Mouse (Mus musculus): ENCODE measurements around the gene Vgll1. TPM values are rescaled to one million over a fixed set of nuclear protein-coding genes. Genes with fewer than 3 reads are reported as not detected.

Gene Vgll1
- total RNA-seq (2017), result not detected in 3 replicates

DNA sequence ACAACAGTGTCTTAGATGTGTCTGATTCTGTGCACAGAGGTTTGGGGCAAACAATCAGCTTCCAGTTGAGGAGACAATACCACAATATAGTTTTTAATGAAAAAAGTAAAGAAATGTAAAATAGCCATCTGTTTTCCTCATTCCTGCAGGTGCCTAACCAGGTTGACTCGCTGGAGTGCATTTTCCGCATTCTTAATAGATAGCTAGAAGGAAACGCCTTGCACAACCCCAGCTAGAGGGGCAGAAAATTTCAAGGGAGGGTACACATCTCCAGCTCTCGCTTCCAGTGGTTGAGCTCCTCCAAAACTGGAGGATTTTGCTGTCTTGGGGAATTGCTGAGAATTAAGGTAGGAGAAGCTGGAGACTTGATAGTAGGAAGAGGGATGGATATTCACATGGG, at the start of gene Vgll1:
TSS of gene Vgll1 (plus strand) at position 301 of the 400 bp plus-strand sequence.
- ATAC-seq (replicated peaks; ENCODE audit: insufficient number of reproducible peaks, low FRiP score, low TSS enrichment, poor library complexity, severe bottlenecking), result no peak

DNA sequence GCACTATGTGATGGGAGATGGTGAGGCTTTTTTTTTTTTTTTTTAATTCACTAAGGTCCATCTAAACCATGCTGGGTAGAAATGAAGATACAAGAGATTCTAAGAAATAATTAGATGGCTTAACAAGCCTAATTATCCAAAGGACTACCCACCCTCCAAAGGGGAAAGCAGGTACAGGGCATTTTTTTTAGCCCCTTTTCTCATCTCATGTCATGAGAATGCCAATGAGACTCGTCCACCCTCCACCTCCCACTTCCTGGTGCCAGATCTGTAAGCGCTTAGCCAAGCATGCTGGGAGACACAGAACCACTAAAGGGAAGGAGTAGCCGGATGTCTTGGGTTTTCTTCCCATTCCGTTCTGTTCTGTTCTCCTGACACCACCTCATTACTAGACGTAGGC, 45.1 kb upstream of the Vgll1 start, which contains the start of gene Brs3:
TSS of gene Brs3 (plus strand) at position 301 of the 400 bp plus-strand sequence.
- no peak for ATAC-seq (replicated peaks; ENCODE audit: insufficient number of reproducible peaks, low FRiP score, low TSS enrichment, poor library complexity, severe bottlenecking)

DNA sequence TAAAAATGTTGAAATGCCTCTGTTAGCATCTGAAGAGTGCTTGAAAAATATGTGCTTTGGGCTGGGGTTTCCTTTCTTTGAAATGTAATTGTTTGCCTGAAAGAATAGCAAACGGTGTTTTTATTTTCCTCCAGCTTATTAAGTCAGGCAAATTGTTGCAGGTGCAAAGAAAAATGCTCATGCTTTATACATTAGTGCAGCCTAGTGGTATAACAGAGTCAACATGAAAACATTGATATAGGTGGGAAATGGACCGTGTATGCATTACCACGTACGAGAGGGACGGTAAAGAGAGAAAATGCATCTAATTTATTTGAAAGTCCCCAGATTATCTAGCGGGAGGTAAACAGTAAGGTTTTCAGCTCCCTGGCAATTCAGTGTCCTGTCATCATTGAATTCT, 44.0 kb upstream of the Vgll1 start:
- no peak for ATAC-seq (replicated peaks; ENCODE audit: insufficient number of reproducible peaks, low FRiP score, low TSS enrichment, poor library complexity, severe bottlenecking)

DNA sequence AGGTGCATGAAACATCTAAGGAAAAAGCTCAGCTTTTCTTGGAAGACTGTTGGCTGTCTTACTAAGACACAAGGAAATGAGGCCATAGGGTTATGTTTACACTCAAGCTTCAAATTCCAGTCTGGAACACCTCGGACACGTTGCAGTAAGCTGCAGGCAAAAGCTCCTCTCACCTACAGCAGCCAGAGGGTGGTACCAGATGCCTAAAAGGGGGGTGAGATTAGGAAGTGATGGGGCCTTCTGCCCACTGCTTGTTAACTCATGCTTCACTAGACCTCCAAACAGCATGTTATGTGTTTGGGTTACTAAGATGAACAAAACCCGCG, 35.1 kb upstream of the Vgll1 start:
- 0 out of 2 replicates have a peak, but pooled peaks have one; percentile 43 for ATAC-seq (replicated peaks; ENCODE audit: insufficient number of reproducible peaks, low FRiP score, low TSS enrichment, poor library complexity, severe bottlenecking)

DNA sequence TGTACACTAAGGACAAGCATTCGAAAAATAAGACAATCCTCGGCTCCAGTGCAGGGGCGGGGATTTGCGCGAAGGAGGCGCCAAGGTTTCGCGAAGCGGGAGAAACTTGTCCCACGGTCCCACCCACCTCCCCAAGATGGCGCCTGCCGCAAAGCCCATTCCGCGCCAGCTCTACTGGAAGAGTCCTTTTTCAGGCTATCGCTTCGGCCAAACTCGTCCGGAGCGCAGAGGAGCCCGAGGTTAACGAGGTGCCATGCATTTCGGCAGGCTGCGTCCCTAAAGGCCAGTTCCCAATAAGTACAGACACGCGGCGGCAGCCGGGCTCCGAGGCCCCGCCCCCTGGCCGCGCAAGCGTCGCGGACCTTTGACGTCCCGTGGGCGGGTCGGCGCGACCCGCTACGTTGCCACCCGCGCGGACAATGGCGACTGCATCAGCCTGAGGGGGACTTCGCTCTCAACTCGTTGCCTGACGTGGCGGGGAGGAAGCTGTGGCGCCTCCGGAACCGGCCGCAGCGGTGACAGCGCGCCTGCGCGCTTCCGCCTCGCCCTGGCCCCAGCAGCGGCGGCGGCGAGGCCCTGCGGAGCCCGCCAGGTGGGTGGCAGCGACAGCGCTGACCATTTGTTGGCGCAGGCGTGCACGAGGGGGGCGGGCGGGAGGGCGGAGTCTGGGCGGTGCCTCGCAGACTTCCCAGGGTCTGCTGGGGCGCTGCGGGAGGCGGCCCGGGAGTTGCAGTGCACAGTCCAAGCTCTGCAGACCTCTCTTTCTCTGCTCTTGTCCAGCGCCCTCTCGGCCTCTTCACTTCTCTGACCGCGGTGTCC, 34.5 kb upstream of the Vgll1 start, which contains the start of gene Htatsf1:
TSS of gene Htatsf1 (plus strand) at position 410 of the 819 bp plus-strand sequence.
- ATAC-seq (replicated peaks; ENCODE audit: insufficient number of reproducible peaks, low FRiP score, low TSS enrichment, poor library complexity, severe bottlenecking), result peak; percentile 91

DNA sequence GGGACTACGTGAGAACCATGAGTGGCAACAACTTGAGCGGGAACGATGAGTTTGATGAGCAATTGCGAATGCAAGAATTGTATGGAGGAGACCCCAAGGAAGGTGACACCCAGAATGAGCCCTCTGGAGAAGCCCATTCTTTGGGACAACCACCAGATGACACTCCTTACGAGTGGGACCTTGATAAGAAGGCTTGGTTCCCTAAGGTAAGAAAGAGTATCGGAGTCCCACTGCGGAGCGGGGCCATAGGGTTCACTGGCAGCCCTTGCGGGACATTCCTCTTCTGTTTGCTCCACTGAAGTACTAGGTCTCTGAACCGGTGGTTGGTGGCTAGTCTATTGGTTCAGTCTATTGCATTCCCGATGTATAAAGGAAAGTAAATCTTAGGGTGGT, 33.9 kb upstream of the Vgll1 start:
- ATAC-seq (replicated peaks; ENCODE audit: insufficient number of reproducible peaks, low FRiP score, low TSS enrichment, poor library complexity, severe bottlenecking), result 0 out of 2 replicates have a peak, but pooled peaks have one; percentile 13

DNA sequence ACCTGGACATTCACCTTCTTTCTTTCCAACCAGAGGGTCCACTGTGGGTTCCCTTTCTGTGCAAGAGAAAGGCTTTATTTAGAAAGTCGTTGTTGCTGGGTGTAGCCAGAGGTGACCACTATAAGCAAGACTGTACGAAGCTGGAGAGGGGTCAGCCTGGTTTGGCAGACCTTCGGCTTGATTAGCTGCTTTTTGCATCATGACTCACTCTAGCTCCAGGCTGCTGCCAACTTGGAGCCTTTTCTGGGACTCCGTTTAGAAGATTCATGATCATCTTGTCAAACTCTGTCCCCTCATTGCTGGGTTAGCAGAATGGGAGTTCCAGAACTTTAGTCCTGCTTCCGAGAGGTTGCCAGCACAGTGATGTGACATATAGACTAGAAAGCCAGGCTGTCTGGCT, 6.4 kb upstream of the Vgll1 start:
- ATAC-seq (replicated peaks; ENCODE audit: insufficient number of reproducible peaks, low FRiP score, low TSS enrichment, poor library complexity, severe bottlenecking), result no peak

DNA sequence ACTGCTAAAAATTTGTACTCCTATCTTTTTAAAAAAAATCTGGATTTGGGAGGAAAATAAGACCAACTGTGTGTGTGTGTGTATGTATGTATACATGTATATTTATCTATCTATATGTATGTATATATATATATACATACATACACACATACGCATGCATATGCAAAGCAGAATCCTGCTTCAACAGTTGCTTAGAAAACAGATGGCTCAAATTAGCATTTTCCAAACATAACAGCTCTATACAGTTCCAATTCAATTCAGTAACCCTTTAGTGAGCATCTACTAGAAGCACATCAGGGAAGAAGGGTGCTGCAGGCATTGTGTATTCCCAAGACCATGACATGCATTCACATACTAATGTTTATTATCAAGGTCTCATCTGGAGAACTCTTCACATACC, 15.5 kb downstream of the Vgll1 start:
- ATAC-seq (replicated peaks; ENCODE audit: insufficient number of reproducible peaks, low FRiP score, low TSS enrichment, poor library complexity, severe bottlenecking), result no peak

DNA sequence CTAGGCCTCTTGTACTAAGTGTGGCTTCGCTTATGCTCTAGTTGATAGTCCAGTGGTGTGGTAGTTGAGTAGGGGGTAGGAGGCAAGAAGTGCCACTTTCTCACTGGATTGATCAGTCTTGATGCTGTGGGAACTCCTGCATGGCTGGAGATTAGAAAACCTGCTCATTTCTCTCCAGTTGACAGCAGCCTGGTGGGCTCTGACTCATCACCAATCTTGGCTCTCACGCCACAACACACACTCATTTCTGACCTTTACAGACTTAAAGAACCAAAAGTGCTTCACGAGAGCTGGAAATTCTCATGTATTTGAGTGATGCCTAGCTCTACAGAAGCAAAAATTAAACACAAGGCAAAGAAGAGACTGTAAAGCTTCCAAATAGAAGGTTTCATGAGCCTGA, 19.1 kb downstream of the Vgll1 start:
- no peak for ATAC-seq (replicated peaks; ENCODE audit: insufficient number of reproducible peaks, low FRiP score, low TSS enrichment, poor library complexity, severe bottlenecking)

DNA sequence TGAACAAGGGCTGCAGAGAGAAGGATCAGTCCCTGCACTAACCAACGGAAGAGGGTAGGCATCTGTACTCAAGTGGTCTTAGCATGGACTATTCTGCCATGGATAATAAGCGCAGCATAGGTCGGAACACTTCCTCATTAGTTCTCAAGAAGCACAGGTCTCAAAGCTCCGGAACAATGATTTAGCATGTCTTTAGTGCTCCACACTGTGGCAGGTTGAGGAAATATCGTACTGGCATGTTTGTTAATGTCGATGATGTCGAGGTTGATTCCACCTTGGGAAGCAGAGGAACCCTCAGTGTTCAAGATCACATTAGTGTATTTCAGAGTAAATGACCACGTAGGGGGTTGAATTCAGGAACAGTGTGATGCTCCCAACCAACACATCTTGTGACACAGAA, 30.2 kb downstream of the Vgll1 start:
- ATAC-seq (replicated peaks; ENCODE audit: insufficient number of reproducible peaks, low FRiP score, low TSS enrichment, poor library complexity, severe bottlenecking), result no peak

DNA sequence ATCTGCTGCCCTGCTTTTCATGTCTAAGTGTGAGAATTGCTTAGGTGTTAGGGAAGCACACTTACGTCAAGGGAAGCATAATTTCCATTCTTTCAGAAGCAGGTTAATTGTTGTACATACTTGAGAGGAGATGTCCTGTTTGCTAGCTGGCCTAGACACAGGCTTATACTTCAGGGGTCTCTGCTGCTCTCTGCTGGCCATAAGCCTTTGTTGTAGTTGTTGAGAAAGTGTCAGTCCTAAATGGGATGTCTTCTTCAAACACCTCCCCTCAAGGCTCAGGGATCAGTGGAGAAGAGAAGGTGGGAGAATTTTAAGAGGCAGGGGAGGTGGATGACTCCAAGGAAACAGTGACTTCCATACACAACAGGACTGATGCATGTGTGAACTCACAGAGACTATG, 32.9 kb downstream of the Vgll1 start:
- ATAC-seq (replicated peaks; ENCODE audit: insufficient number of reproducible peaks, low FRiP score, low TSS enrichment, poor library complexity, severe bottlenecking), result no peak

DNA sequence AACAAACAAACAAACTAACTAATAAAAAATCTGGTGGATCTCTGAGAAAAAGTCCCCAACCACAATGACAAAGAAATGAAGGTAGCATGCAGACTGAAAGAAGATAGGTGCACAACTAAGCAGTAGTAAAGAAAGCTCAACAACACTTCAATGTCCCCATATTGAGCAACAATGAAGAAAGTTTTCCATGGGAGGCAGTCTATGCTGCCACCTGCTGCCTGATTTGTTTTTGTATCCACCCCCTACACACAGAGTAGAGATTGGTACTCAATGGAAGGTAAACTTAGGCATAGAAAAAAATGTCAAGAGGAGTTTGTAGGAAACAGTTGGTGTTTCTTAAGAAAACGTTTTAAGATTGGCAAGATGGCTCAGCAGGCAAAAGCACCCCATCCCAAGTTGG, 42.7 kb downstream of the Vgll1 start:
- no peak for ATAC-seq (replicated peaks; ENCODE audit: insufficient number of reproducible peaks, low FRiP score, low TSS enrichment, poor library complexity, severe bottlenecking)

DNA sequence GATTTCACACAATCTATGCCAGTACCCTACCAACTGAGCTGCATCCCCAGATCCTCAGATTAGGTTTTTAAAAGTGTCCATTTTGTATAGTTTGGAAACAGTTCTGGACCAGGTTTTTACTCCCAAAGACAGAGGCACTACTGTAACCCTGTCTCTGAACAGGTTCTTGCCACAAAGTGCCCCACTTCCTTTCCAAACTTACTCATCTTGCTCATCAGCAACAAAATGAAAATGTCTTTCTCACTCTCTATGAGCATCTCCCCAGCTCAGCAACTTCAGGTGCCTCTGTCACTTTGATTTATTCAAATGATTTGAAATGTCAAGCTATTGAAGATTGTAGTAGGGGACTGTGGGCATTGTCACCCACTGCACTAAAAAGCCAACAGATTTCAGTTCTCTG, 49.7 kb downstream of the Vgll1 start:
- no peak for ATAC-seq (replicated peaks; ENCODE audit: insufficient number of reproducible peaks, low FRiP score, low TSS enrichment, poor library complexity, severe bottlenecking)

DNA sequence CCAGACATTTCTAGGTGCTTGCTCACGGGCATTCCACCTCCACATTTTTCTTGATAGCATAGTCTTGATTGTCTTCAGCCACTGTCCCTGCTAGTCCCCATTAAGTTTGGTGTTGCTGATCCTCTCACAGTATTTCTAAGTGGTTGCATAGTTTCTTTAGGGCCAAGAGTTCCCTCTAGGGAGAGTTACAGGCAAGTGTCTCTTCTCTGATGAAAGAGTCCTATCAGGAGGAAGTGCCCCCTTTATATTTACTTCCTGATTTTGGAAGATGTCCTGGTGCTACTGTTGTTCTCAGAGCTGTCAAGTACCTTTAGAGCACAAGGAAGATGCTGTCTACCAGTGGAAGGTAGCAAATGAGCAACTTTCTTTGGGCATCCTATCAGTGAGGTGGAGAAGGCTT, 65.6 kb downstream of the Vgll1 start:
- ATAC-seq (replicated peaks; ENCODE audit: insufficient number of reproducible peaks, low FRiP score, low TSS enrichment, poor library complexity, severe bottlenecking), result no peak

Other genes starting within 250 kb of the Vgll1 start
- gene Adgrg4, start 217.9 kb upstream of the Vgll1 start, total RNA-seq (2017), result not detected in 3 replicates
- gene Brs3, start 45.0 kb upstream of the Vgll1 start, total RNA-seq (2017), result not detected in 3 replicates
- 60.6 to 68.6 TPM (median 65.6 TPM) in 3 replicates for gene Htatsf1, start 34.5 kb upstream of the Vgll1 start, total RNA-seq (2017)
- gene Cd40lg, start 124.0 kb downstream of the Vgll1 start, total RNA-seq (2017), result 1.1 TPM in 1 of 3 replicates, not detected in the others

Data from monocyte, adult 5-6 weeks (primary cell).